8 mouse cellular contexts compared by ENCODE assay signal in the genomic region with DNA sequence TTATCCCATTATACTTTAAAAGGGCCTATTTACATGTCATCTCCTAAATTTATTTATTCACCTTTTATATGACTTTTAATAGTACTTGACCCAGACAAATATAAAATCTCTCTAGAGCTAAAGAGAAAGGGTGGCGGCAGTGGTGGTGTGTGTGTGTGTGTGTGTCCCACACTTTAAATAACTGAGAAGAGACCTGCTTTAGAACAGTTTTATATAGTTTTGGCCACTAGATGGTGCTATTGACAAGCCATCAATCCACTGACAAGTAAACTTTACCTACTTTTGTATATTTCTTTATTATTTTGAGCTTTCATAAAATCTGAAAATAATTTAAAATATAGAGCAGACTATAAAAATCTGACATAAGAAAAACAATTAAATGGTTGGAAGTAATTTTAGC. TPM values are rescaled to one million over a fixed set of nuclear protein-coding genes. Genes with fewer than 3 reads are reported as not detected.
DNase-seq lines count a peak whose midpoint lies in the region; ATAC-seq lines count a peak whose summit lies in the region.

No protein-coding gene starts in this region.

- no peak overlapping the region for H3K27ac ChIP-seq in heart, embryonic 10.5 days
- no peak overlapping the region for H3K27ac ChIP-seq in forebrain, embryonic 15.5 days (replicated peaks)

- H3K36me3 ChIP-seq in heart, embryonic 10.5 days: 0 out of 2 replicates have a peak, but pooled peaks cover 5% of the 10 kb centered on the region
- no peaks in the 10 kb centered on the region for H3K36me3 ChIP-seq in forebrain, embryonic 15.5 days

- no peak overlapping the region for H3K9ac ChIP-seq in forebrain, embryonic 15.5 days (replicated peaks)

- H3K9me3 ChIP-seq in heart, embryonic 10.5 days: no peaks in the 10 kb centered on the region
- H3K9me3 ChIP-seq in forebrain, embryonic 15.5 days: no peaks in the 10 kb centered on the region

- intact Hi-C loops in heart, postnatal 10 days (cut with DNase I): loop anchor here (1.0 to 2.0 kb wide), 2 partner anchors 112 to 327 kb away; no protein-coding TSS in a partner anchor

- peak; percentile 46 to 59 for DNase-seq in heart, postnatal 10 days
- DNase-seq in heart, embryonic 10.5 days (ENCODE audit: low spot score): no peak
- DNase-seq in 3T3-L1 (ENCODE audit: low read depth, low spot score) (peak; percentile 76), MN1 (ENCODE audit: low spot score) (peak; percentile 72)
- peak; percentile 20 for DNase-seq in retina, adult 2 months (ENCODE audit: low read depth, low spot score)
- DNase-seq in urinary bladder, postnatal 10 days (ENCODE audit: low spot score): no peak
- DNase-seq in testis, postnatal 10 days (ENCODE audit: low spot score): no peak

- H3K27me3 ChIP-seq in heart, embryonic 10.5 days (ENCODE audit: insufficient read depth, poor library complexity, severe bottlenecking): no peaks in the 10 kb centered on the region
- no peaks in the 10 kb centered on the region for H3K27me3 ChIP-seq in forebrain, embryonic 15.5 days

- peaks cover 8% of the 10 kb centered on the region; the same call in 1 of the 2 replicates for H3K4me1 ChIP-seq in heart, embryonic 10.5 days
- peaks cover 10% of the 10 kb centered on the region for H3K4me1 ChIP-seq in forebrain, embryonic 15.5 days

- 41% methylated on average over 1 of the region's 1 CpGs for WGBS in heart, embryonic 10.5 days
- WGBS in forebrain, embryonic 15.5 days: 17% methylated on average over 1 of the region's 1 CpGs

- H3K4me3 ChIP-seq in heart, embryonic 10.5 days: no peak overlapping the region
- H3K4me3 ChIP-seq in forebrain, embryonic 15.5 days: no peak overlapping the region

- ATAC-seq in forebrain, embryonic 15.5 days (replicated peaks): 0 out of 2 replicates have a peak, but pooled peaks have one; percentile 53

- H3K4me2 ChIP-seq in forebrain, embryonic 15.5 days (replicated peaks): no peak overlapping the region

RNA-seq across cellular contexts. Expression of a gene that starts 19.1 kb away (rescaled TPM):
- total RNA-seq in heart, postnatal 10 days (2021): 10 to 100 TPM; 17.5 to 20.5 TPM
- polyA plus RNA-seq in heart, embryonic 10.5 days (2016; fragmentation: Nextera tagmentation; extraction: Ambion mirVana): 22.1 and 22.5 TPM in 2 replicates
- polyA plus RNA-seq in forebrain, embryonic 15.5 days (2015; fragmentation: Nextera tagmentation; extraction: Ambion mirVana): 23.5 and 24.1 TPM in 2 replicates

Comparison
In these comparisons a context has a peak if more than half of its experiments do, and no peak if none do; other contexts are left out.
1. DNase-seq: peak in heart, postnatal 10 days (2 of 2), 3T3-L1 (single experiment), MN1 (single experiment) and retina, adult 2 months (single experiment); none in heart, embryonic 10.5 days (single experiment), urinary bladder, postnatal 10 days (single experiment) and testis, postnatal 10 days (single experiment).